In the genomic region with DNA sequence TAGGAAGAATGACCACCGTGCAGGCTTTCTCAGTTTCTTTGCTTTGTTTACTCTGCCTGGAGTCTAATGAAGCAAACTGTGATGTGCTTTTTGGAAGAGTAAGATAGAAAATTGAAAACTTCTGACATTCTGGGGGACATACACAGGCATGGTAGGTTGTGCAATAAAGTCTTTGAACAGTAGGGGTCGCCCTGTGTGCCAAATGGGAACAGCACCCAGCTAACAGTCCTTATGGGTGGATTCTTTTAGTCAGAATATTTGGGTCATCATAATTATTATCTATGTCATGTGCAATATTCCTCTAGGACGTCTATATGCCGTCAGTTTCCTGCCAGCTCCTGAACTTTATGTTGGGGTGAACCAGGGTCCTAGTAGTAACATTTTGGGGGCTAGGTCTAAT, we compare ENCODE assay signal across 12 mouse cellular contexts. TPM values are rescaled to one million over a fixed set of nuclear protein-coding genes. Genes with fewer than 3 reads are reported as not detected.
DNase-seq lines count a peak whose midpoint lies in the region; ATAC-seq and TF ChIP-seq lines count a peak whose summit lies in the region.
"Not testable (repeated sequence)": the region's sequence is repeated elsewhere in the genome, so short reads cannot be mapped to it uniquely, and the experiment has no call there.
"Had no signal": no experiment of that assay in that cellular context is flagged by ENCODE, and none has a peak within 500 bp of the region (broad histone marks: within the 10 kb centered on the region; RNA-seq: fewer than 3 reads in every experiment).

No protein-coding gene starts in this region.

- not testable (repeated sequence) for H3K4me3 ChIP-seq in lung, embryonic 14.5 days (ENCODE audit: low read depth, low read length)

- H3K27ac ChIP-seq in lung, embryonic 14.5 days (ENCODE audit: low read depth) = not testable (repeated sequence)

- intact Hi-C loops in gastrocnemius, postnatal 36 days (cut with DNase I) = not testable (repeated sequence)

- not testable (repeated sequence) for H3K4me1 ChIP-seq in lung, embryonic 14.5 days (ENCODE audit: insufficient read depth)

- H3K4me2 ChIP-seq in lung, embryonic 14.5 days = not testable (repeated sequence)

- TF ChIP-seq CTCF in lung, embryonic 14.5 days (IDR thresholded peaks at IDR 0.05; ENCODE audit: low read depth) = peak; percentile 34; the same call in 1 of the 2 replicates

- H3K9ac ChIP-seq in lung, embryonic 14.5 days = not testable (repeated sequence)

- H3K36me3 ChIP-seq in lung, embryonic 14.5 days (ENCODE audit: insufficient read depth) = not testable (repeated sequence)

- peak; percentile 53 to 84 for DNase-seq in adrenal gland, adult (ENCODE audit: inconsistent age in 2 of 2, low spot score in 1 of 2)
- peak; percentile 82 to 86 for DNase-seq in cerebellum, postnatal 14 days
- DNase-seq in gastrocnemius, postnatal 36 days = peak; percentile 22 to 44
- DNase-seq in kidney, adult 11 months = peak; percentile 14
- peak; percentile 68 for DNase-seq in layer of hippocampus, adult 9-11 months
- not testable (repeated sequence) for DNase-seq in lung, embryonic 14.5 days
- DNase-seq in right cerebral cortex, adult 18-20 months = peak; percentile 57
- DNase-seq in thymus, postnatal 14 days = peak; percentile 80

- WGBS in lung, embryonic 14.5 days = 0% methylated on average over 1 of the region's 4 CpGs

- not testable (repeated sequence) for H3K27me3 ChIP-seq in lung, embryonic 14.5 days (ENCODE audit: insufficient read depth, low read length)

- not testable (repeated sequence) for H3K9me3 ChIP-seq in lung, embryonic 14.5 days (ENCODE audit: low read depth, low read length)

- not testable (repeated sequence) for ATAC-seq in lung, embryonic 14.5 days (ENCODE audit: insufficient read depth)

RNA-seq across cellular contexts. Expression of gene Gm1604a, which starts 54.2 kb away (rescaled TPM):
- not detected for total RNA-seq in gastrocnemius, postnatal 36 days (2021)
- polyA plus RNA-seq in lung, embryonic 14.5 days (2014; fragmentation: Nextera tagmentation; extraction: Ambion mirVana) = not detected in 2 replicates
- polyA plus RNA-seq: heart, embryonic 11.5 days; limb, embryonic 15.5 days; midbrain, embryonic 11.5 days; stomach, embryonic 14.5 days had no signal
